12 mouse cellular contexts compared by ENCODE assay signal in the genomic region with DNA sequence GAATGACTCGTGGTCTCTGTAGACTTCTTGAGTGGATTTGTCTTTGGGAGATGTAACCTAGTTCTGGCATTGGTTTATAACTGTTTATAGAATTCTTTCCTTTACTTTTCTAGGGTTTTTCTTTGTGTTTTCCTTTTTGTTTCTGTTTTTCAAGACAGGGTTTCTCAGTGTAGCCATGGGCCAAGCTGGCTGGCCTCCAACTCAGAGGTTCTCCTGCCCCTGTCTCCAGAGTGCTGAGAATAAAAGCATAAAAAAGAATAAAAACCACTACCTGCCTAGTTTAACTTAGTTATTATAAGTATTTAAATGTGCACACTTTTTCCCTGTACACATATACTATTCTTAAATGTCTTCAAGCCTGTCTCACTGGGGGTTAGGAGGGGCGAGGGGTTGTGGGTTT. TPM values are rescaled to one million over a fixed set of nuclear protein-coding genes. Genes with fewer than 3 reads are reported as not detected.
DNase-seq lines count a peak whose midpoint lies in the region; ATAC-seq lines count a peak whose summit lies in the region.
"Had no signal": no experiment of that assay in that cellular context is flagged by ENCODE, and none has a peak within 500 bp of the region (broad histone marks: within the 10 kb centered on the region; RNA-seq: fewer than 3 reads in every experiment).

No protein-coding gene starts in this region.

- 88% methylated on average over 2 of the region's 2 CpGs for whole genome bisulfite sequencing in limb, embryonic 11.5 days
- WGBS in neural tube, embryonic 14.5 days = 79% methylated on average over 2 of the region's 2 CpGs

- H3K4me1 ChIP-seq in megakaryocyte, embryonic 14.5 days = peaks cover 54% of the 10 kb centered on the region
- H3K4me1 ChIP-seq in limb, embryonic 11.5 days (ENCODE audit: control insufficient read depth, insufficient read depth, low read length) = 0 out of 2 replicates have a peak, but pooled peaks cover 2% of the 10 kb centered on the region
- peaks cover 18% of the 10 kb centered on the region; the same call in 1 of the 2 replicates for H3K4me1 ChIP-seq in neural tube, embryonic 14.5 days (ENCODE audit: control insufficient read depth, insufficient read depth, low read length)

- H3K4me3 ChIP-seq in megakaryocyte, embryonic 14.5 days (replicated peaks) = peak overlapping the region; percentile 95
- no peak overlapping the region for H3K4me3 ChIP-seq in limb, embryonic 11.5 days (ENCODE audit: low read depth, low read length)
- H3K4me3 ChIP-seq in neural tube, embryonic 14.5 days (ENCODE audit: low read depth, low read length) = no peak overlapping the region

- no peak overlapping the region for H3K27ac ChIP-seq in limb, embryonic 11.5 days (replicated peaks; ENCODE audit: low read depth, low read length)
- H3K27ac ChIP-seq in neural tube, embryonic 14.5 days (ENCODE audit: low read depth, low read length) = no peak overlapping the region

- H3K27me3 ChIP-seq in megakaryocyte, embryonic 14.5 days (replicated peaks) = no peaks in the 10 kb centered on the region
- no peaks in the 10 kb centered on the region for H3K27me3 ChIP-seq in limb, embryonic 11.5 days (ENCODE audit: control insufficient read depth, insufficient read depth, low read length)
- no peaks in the 10 kb centered on the region for H3K27me3 ChIP-seq in neural tube, embryonic 14.5 days (ENCODE audit: control insufficient read depth, insufficient read depth, low read length)

- intact Hi-C loops in left cerebral cortex, postnatal 36 days (cut with DNase I) = no loop called here
- intact Hi-C loops in left cerebral cortex, postnatal 14 days (cut with DNase I) = no loop called here

- H3K9me3 ChIP-seq in megakaryocyte, embryonic 14.5 days = no peaks in the 10 kb centered on the region
- no peaks in the 10 kb centered on the region for H3K9me3 ChIP-seq in limb, embryonic 11.5 days (ENCODE audit: control insufficient read depth, low read length)
- H3K9me3 ChIP-seq in neural tube, embryonic 14.5 days (ENCODE audit: control insufficient read depth, low read length) = no peaks in the 10 kb centered on the region

- peak; percentile 43 for DNase-seq in cerebellum, adult 9-10 months
- no peak for DNase-seq in cerebellum, postnatal 14 days
- no peak for DNase-seq in limb, embryonic 11.5 days (ENCODE audit: low spot score)
- no peak for DNase-seq in left cerebral cortex, postnatal 36 days (ENCODE audit: low spot score in 2 of 2)
- no peak for DNase-seq in left cerebral cortex, postnatal 14 days (ENCODE audit: low spot score in 2 of 2)
- DNase-seq: cerebellum, adult 11-12 months; gastrocnemius, postnatal 14 days; thymus, adult 18-20 months had no signal

- H3K9ac ChIP-seq in limb, embryonic 11.5 days (ENCODE audit: low read length) = no peak overlapping the region
- H3K9ac ChIP-seq in neural tube, embryonic 14.5 days (replicated peaks; ENCODE audit: low read depth, low read length) = no peak overlapping the region

- peaks cover 54% of the 10 kb centered on the region for H3K36me3 ChIP-seq in megakaryocyte, embryonic 14.5 days (replicated peaks; ENCODE audit: low read length)
- H3K36me3 ChIP-seq in limb, embryonic 11.5 days (ENCODE audit: control insufficient read depth, insufficient read depth, low read length) = peaks cover 11% of the 10 kb centered on the region
- H3K36me3 ChIP-seq in neural tube, embryonic 14.5 days (ENCODE audit: control insufficient read depth, insufficient read depth, low read length) = peaks cover 16% of the 10 kb centered on the region

- ATAC-seq in megakaryocyte, adult 5-6 weeks (ENCODE audit: poor library complexity, severe bottlenecking) = no peak
- ATAC-seq in limb, embryonic 11.5 days (ENCODE audit: insufficient number of reproducible peaks, low FRiP score, low TSS enrichment, low read depth) = no peak
- ATAC-seq in neural tube, embryonic 14.5 days (ENCODE audit: low read depth) = no peak

- peak overlapping the region; percentile 56; the same call in 1 of the 2 replicates for H3K4me2 ChIP-seq in limb, embryonic 11.5 days (ENCODE audit: low read depth, severe bottlenecking)
- peak overlapping the region; percentile 8; the same call in 1 of the 2 replicates for H3K4me2 ChIP-seq in neural tube, embryonic 14.5 days (ENCODE audit: low read depth, low read length)

RNA-seq across cellular contexts. Expression of gene Prpf4, which starts 1.7 kb away (rescaled TPM):
- polyA plus RNA-seq in megakaryocyte, embryonic 14.5 days (2012; ENCODE audit: insufficient read depth, low replicate concordance) = 0.44 and 2.8 TPM in 2 replicates
- 9.3 and 11.2 TPM in 2 replicates for total RNA-seq in megakaryocyte, adult 5-6 weeks (2015)
- total RNA-seq in megakaryocyte, adult 5-6 weeks (2017) = 9.2 and 11.2 TPM in 2 replicates
- 36.6 and 37.3 TPM in 2 replicates for polyA plus RNA-seq in limb, embryonic 11.5 days (2014; fragmentation: Nextera tagmentation; extraction: Ambion mirVana)
- 15.3 and 18.4 TPM in 2 replicates for polyA plus RNA-seq in neural tube, embryonic 14.5 days (2014; fragmentation: Nextera tagmentation; extraction: Ambion mirVana)
- total RNA-seq in left cerebral cortex, postnatal 36 days (2021) = 10 to 100 TPM; 12.1 to 12.4 TPM
- 10 to 100 TPM; 11.5 to 11.6 TPM for total RNA-seq in left cerebral cortex, postnatal 14 days (2021)

RNA-seq across cellular contexts. Expression of gene Cdc26, which starts 1.9 kb away (rescaled TPM):
- polyA plus RNA-seq in megakaryocyte, embryonic 14.5 days (2012; ENCODE audit: insufficient read depth, low replicate concordance) = 1.1 and 25.0 TPM in 2 replicates
- total RNA-seq in megakaryocyte, adult 5-6 weeks (2015) = 98.2 and 100 TPM in 2 replicates
- 71.7 and 85.0 TPM in 2 replicates for total RNA-seq in megakaryocyte, adult 5-6 weeks (2017)
- polyA plus RNA-seq in limb, embryonic 11.5 days (2014; fragmentation: Nextera tagmentation; extraction: Ambion mirVana) = 223 and 254 TPM in 2 replicates
- polyA plus RNA-seq in neural tube, embryonic 14.5 days (2014; fragmentation: Nextera tagmentation; extraction: Ambion mirVana) = 77.1 and 85.8 TPM in 2 replicates
- total RNA-seq in left cerebral cortex, postnatal 36 days (2021) = 10 to 100 TPM; 44.0 to 44.1 TPM
- total RNA-seq in left cerebral cortex, postnatal 14 days (2021) = 10 to 100 TPM; 46.2 to 47.1 TPM

RNA-seq across cellular contexts. Expression of gene Rnf183, which starts 24.7 kb away (rescaled TPM):
- 4.9 and 10.5 TPM in 2 replicates for polyA plus RNA-seq in megakaryocyte, embryonic 14.5 days (2012; ENCODE audit: insufficient read depth, low replicate concordance)
- total RNA-seq in megakaryocyte, adult 5-6 weeks (2015) = not detected in 2 replicates
- not detected in 2 replicates for total RNA-seq in megakaryocyte, adult 5-6 weeks (2017)
- polyA plus RNA-seq in limb, embryonic 11.5 days (2014; fragmentation: Nextera tagmentation; extraction: Ambion mirVana) = not detected in 2 replicates
- polyA plus RNA-seq in neural tube, embryonic 14.5 days (2014; fragmentation: Nextera tagmentation; extraction: Ambion mirVana) = 0.19 TPM in 1 of 2 replicates, not detected in the other
- total RNA-seq in left cerebral cortex, postnatal 36 days (2021) = not detected
- total RNA-seq in left cerebral cortex, postnatal 14 days (2021) = not detected
- total RNA-seq: gastrocnemius, postnatal 14 days; layer of hippocampus, postnatal 10 days had no signal

RNA-seq across cellular contexts. Expression of gene Slc31a1, which starts 49.8 kb away (rescaled TPM):
- 0.58 and 2.0 TPM in 2 replicates for polyA plus RNA-seq in megakaryocyte, embryonic 14.5 days (2012; ENCODE audit: insufficient read depth, low replicate concordance)
- total RNA-seq in megakaryocyte, adult 5-6 weeks (2015) = 23.2 and 26.1 TPM in 2 replicates
- total RNA-seq in megakaryocyte, adult 5-6 weeks (2017) = 20.7 and 25.3 TPM in 2 replicates
- 43.2 and 44.7 TPM in 2 replicates for polyA plus RNA-seq in limb, embryonic 11.5 days (2014; fragmentation: Nextera tagmentation; extraction: Ambion mirVana)
- 26.3 and 32.1 TPM in 2 replicates for polyA plus RNA-seq in neural tube, embryonic 14.5 days (2014; fragmentation: Nextera tagmentation; extraction: Ambion mirVana)
- 10 to 100 TPM; 14.2 to 15.2 TPM for total RNA-seq in left cerebral cortex, postnatal 36 days (2021)
- 10 to 100 TPM; 27.9 to 29.8 TPM for total RNA-seq in left cerebral cortex, postnatal 14 days (2021)

RNA-seq across cellular contexts. Expression of gene Fkbp15, which starts 50.0 kb away (rescaled TPM):
- 6.5 and 13.1 TPM in 2 replicates for polyA plus RNA-seq in megakaryocyte, embryonic 14.5 days (2012; ENCODE audit: insufficient read depth, low replicate concordance)
- total RNA-seq in megakaryocyte, adult 5-6 weeks (2015) = 46.8 and 47.6 TPM in 2 replicates
- total RNA-seq in megakaryocyte, adult 5-6 weeks (2017) = 110 and 118 TPM in 2 replicates
- 19.9 and 22.2 TPM in 2 replicates for polyA plus RNA-seq in limb, embryonic 11.5 days (2014; fragmentation: Nextera tagmentation; extraction: Ambion mirVana)
- polyA plus RNA-seq in neural tube, embryonic 14.5 days (2014; fragmentation: Nextera tagmentation; extraction: Ambion mirVana) = 24.1 and 26.7 TPM in 2 replicates
- 10 to 100 TPM; 34.5 to 38.9 TPM for total RNA-seq in left cerebral cortex, postnatal 36 days (2021)
- total RNA-seq in left cerebral cortex, postnatal 14 days (2021) = 10 to 100 TPM; 37.3 to 40.2 TPM
